Mouse (Mus musculus): ENCODE measurements at regions not wholly inside any gene's neighbourhood (a gene's known extent, or its start where the extent isn't known, plus 50 kb on each side); places are given as distances from the start of the nearest gene placed in this dataset.

GRCm38 (mm10) chr5:118815783-118816182 lies 255.3 kb downstream of the Med13l start:
- no peak for DNase-seq (ENCODE audit: low spot score)

GRCm38 (mm10) chr5:118818294-118818693 lies 257.8 kb downstream of the Med13l start:
- no peak for DNase-seq (ENCODE audit: low spot score)

- DNase-seq (ENCODE audit: low spot score): no peak
Measured at GRCm38 (mm10) chr5:118824791-118825190, 264.3 kb downstream of the Med13l start.

- no peak for DNase-seq (ENCODE audit: low spot score)
Measured at GRCm38 (mm10) chr5:118829031-118829698, 268.7 kb downstream of the Med13l start.

GRCm38 (mm10) chr5:118832701-118833100 lies 272.2 kb downstream of the Med13l start:
- DNase-seq (ENCODE audit: low spot score): no peak

- no peak for DNase-seq (ENCODE audit: low spot score)
Measured at GRCm38 (mm10) chr5:118834129-118834528, 273.6 kb downstream of the Med13l start.

- DNase-seq (ENCODE audit: low spot score): no peak
Measured at GRCm38 (mm10) chr5:118837001-118837400, 276.5 kb downstream of the Med13l start.

GRCm38 (mm10) chr5:118838421-118838820 lies 277.9 kb downstream of the Med13l start:
- DNase-seq (ENCODE audit: low spot score): no peak

- DNase-seq (ENCODE audit: low spot score): no peak
Measured at GRCm38 (mm10) chr5:118839916-118840315, 279.4 kb downstream of the Med13l start.

GRCm38 (mm10) chr5:118841210-118842016 lies 280.9 kb downstream of the Med13l start:
- DNase-seq (ENCODE audit: low spot score): no peak

- no peak for DNase-seq (ENCODE audit: low spot score)
Measured at GRCm38 (mm10) chr5:118842017-118842396, 281.5 kb downstream of the Med13l start.

- DNase-seq (ENCODE audit: low spot score): no peak
Measured at GRCm38 (mm10) chr5:118857001-118857400, 296.5 kb downstream of the Med13l start.

- no peak for DNase-seq (ENCODE audit: low spot score)
Measured at GRCm38 (mm10) chr5:118861143-118861847, 300.8 kb downstream of the Med13l start.

GRCm38 (mm10) chr5:118867511-118867910 lies 307.0 kb downstream of the Med13l start:
- no peak for DNase-seq (ENCODE audit: low spot score)

GRCm38 (mm10) chr5:118869330-118869729 lies 308.9 kb downstream of the Med13l start:
- DNase-seq (ENCODE audit: low spot score): no peak

GRCm38 (mm10) chr5:118873871-118874270 lies 313.4 kb downstream of the Med13l start:
- DNase-seq (ENCODE audit: low spot score): no peak

GRCm38 (mm10) chr5:118875096-118875637 lies 314.7 kb downstream of the Med13l start:
- no peak for DNase-seq (ENCODE audit: low spot score)

GRCm38 (mm10) chr5:118876586-118877312 lies 316.3 kb downstream of the Med13l start:
- DNase-seq (ENCODE audit: low spot score): no peak

GRCm38 (mm10) chr5:118877313-118877669 lies 316.8 kb downstream of the Med13l start:
- DNase-seq (ENCODE audit: low spot score): no peak

- DNase-seq (ENCODE audit: low spot score): no peak
Measured at GRCm38 (mm10) chr5:118877831-118878230, 317.4 kb downstream of the Med13l start.

GRCm38 (mm10) chr5:118878722-118879121 lies 318.2 kb downstream of the Med13l start:
- no peak for DNase-seq (ENCODE audit: low spot score)
